Mouse (Mus musculus) heart, adult 9 months (tissue): ENCODE data around the gene Cdyl.
A peak's percentile ranks its signal among the peaks of the same experiment; 100 is the strongest.

ENCODE experiments used
- DNase-seq, 2 experiments: peaks; one replicate each; pipeline ENCODE4 v3.0.0; 2022; ENCODE audit warnings: low spot score in 2 of 2

Gene Cdyl

DNA sequence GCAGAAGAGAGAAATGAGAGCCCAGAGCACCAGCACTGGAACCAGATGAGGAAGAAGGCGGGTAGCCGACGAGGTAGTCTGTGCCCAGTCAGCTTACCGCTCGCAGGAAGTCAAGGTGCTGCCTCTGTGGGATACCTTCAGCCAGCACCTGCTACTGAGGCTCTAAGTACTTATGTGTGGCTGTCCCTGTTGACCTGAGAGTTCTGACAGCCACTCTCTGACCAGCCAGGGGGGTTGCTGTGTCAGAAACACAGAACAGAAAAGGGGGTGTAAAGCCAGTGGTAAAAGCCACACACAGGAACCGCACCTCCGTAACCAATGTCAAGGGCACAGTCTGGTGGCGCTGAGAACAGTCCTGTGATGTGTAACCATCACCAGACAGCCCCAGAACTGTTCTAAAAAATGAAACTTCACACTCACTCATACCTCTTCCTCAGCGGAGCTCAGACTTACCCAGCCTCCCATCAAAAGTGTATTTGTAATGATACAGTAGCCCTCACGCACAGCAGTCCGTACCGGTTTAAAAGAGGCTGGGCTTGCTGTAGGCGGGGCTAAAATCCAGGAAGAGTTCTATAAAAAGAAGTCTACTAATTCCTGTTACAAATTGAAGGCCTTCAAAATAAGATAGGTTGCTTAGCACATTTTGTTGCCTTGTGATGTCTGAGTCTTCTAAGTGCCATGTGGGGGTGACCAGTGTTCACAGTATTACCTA lies 138.3 kb downstream of the Cdyl start:
- no peak for DNase-seq

DNA sequence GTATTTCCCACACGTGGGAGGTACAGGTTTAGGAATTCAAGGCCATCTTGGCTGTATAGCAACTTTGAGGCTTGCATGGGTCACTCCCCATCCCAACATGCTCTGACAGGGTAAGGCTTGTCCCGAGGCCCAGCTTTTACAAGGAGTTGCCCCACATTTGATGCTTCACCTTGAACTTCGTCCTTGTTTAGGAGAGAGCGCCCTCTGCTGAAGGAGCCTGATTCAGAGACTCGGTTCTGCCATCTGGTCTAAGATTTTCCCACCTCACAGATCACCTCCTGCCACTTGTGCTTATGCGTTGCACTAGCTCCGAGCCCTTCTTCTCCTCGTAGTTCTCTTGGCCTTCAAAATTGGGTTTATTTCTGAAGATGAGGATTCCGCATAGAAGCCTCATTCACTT lies 139.0 kb downstream of the Cdyl start:
- no peak for DNase-seq

DNA sequence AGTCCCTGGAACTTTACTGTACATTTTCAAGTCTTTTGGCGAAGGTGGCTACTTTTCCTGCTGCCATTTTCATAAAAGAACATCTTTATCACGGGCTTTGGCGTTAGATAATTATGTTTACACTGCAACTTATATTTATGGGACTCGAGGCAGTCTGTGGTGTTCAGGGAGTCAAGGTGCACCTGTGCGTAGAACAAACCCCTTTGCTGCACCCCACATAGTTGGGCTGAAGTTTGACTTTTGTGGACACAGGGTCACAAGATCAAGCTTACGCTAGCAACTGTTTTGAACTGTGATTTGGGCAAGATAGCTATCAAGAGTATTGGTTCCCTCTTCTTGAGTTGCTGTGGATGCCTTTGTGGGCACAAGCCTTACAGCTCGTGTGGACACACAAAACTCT lies 140.6 kb downstream of the Cdyl start:
- DNase-seq, result no peak

DNA sequence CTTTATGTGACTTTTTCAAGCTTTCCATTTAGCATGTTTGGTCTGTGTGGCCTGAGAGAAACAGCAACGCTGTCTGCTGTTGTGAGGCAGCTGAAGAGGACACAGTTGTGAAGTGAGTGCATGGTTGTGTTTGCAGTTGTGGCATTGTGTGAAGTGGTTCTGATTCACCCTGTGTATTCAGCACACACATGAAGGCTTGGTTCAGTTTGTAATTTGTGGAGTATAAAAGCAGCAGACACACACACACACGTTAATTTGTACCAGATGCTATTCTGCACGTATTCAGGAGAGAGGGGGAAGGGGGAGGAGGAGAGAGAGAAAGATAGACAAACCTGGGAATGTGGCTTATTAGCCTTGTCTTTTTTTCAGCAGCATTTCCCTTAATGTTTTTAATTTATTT lies 146.1 kb downstream of the Cdyl start:
- DNase-seq, result no peak

GRCm38 (mm10) chr13:35806165-35806564 lies 146.5 kb downstream of the Cdyl start:
- no peak for DNase-seq

DNA sequence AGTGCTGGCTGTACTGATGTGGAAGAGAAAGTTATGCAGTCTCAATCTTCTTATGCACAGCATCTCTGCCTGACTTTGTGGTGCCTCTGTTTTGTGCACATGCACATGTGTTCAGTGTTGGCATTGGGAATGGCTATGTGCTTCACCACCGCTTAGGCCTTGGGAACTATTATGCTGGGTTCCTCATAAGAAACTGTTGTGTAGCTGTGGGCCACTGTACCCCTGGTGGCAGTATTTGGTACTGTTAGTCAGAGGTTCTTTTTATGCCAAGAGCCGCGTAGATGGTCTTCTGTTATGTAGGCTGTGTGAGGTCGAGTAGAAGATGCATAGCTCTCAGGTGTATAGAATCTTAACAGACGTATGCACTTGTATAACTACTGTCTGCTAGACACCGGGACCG lies 147.4 kb downstream of the Cdyl start:
- no peak for DNase-seq

DNA sequence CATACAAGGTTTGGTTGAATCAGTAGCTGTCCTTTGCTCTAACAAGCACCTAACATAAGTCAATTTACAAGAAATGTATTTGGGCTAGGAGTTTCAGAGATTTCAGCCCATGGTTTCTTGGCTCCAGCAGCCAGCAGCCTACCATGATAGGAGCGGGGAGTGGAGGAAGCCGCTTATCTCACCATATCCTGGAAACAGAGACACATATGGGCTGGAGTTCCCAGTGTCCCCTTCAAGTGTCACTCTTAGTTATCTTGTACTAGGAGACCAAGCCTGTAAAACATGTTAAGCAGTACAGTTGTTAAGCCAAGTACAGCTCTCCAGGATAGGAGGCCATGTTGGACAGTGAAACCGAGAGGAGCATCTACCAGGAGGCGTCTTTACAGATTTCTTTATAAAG lies 147.9 kb downstream of the Cdyl start:
- no peak for DNase-seq

- DNase-seq, result no peak
Observed at GRCm38 (mm10) chr13:35807940-35808339, 148.3 kb downstream of the Cdyl start.

- no peak for DNase-seq
Observed at GRCm38 (mm10) chr13:35809252-35810159, 149.9 kb downstream of the Cdyl start.

- no peak for DNase-seq
Observed at GRCm38 (mm10) chr13:35810160-35810537, 150.5 kb downstream of the Cdyl start.

- no peak for DNase-seq
Observed at GRCm38 (mm10) chr13:35811361-35812190, 151.9 kb downstream of the Cdyl start.

DNA sequence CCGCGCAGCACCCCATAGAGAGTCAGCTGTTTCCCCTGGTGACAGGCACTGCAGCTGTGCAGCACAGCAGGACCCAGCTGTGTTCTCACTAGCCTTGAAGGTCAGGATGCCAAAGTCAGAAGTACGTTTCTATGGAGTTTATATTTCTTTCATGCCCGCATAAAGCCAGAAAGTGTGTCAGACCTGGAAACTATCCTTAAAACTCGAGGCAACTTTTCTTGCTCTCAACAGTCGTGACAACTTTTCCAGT lies 152.5 kb downstream of the Cdyl start:
- no peak for DNase-seq

DNA sequence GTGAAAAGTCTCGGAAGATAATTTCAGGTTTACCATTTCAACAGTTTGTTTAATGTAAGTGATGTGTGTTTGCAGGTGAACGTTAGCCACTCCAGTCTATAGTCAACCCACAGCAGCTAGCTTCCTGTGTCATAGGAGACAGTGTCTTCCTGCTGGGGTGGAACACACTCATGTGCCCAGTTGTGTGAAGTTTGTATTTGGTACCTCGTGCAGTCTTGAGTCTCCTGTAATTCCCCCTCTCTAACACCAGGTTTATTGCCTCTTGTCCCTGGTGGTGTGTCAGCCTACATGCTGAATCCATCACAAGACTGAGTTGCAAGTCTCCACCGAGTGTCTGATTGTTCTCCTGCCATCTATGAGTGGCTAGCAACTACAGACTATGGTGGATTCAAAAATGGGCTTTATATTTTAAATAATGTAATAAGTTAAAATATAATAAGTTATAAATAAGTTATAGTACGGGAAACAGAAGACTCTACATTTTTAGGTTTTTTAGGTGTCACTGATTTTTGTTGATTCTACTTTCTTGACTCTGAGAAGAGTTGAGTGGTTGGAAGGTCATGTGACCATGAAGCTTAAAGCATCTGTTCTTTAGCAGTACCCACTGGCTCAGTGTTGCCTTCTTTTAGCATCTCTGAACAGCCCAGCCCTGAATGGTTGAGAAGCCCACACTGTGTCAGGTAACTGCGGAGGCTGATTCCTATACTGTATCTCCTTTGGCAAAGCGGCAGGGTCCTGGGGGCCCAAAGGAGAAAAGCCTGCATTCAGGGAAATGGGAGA lies 153.9 kb downstream of the Cdyl start:
- no peak for DNase-seq

DNA sequence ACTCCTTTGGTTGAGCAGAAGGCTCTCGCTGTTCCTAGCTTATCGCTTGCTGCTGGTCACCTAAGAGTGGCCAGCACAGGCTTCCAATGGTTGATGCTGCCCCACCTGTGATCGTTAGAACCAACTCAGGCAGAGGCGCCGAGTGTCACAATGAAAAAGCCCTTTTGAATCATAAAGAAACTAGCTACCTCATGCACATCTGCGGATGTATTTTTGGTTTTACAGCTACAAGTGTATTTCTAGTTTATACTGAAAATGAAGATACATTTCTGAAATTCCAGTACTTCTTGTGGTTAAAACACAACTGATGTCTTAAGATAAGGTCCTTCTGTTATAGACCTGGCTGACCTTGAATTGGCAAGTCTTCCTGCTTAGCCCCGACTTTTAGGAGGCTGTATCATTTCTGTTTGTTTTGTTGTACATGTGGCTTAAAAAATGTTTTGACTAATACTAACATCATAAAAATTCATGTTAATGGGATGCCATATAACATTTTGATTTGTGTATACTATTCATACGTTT lies 155.6 kb downstream of the Cdyl start:
- DNase-seq, result no peak

- DNase-seq, result peak; percentile 19 to 34
Observed at GRCm38 (mm10) chr13:35815782-35816368, 156.2 kb downstream of the Cdyl start.

DNA sequence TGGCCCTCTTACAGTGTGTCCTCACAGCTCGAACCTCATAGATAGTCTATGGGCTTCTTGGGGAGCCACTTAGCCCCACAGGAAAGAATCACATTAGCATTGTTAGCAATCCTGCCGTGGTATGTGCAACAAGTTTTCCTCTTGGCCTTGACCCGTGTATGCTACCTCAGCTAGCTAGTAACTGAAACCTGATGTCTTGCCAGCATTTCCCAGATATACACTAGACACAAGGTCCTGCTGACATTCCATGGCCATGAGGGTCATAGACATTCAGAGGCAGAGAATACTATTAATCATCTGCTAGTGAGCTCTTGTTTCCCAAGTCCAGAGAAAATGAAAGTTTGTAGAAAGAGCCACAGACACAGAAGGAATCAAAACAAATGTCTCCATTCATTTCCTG lies 158.0 kb downstream of the Cdyl start:
- DNase-seq, result no peak

DNA sequence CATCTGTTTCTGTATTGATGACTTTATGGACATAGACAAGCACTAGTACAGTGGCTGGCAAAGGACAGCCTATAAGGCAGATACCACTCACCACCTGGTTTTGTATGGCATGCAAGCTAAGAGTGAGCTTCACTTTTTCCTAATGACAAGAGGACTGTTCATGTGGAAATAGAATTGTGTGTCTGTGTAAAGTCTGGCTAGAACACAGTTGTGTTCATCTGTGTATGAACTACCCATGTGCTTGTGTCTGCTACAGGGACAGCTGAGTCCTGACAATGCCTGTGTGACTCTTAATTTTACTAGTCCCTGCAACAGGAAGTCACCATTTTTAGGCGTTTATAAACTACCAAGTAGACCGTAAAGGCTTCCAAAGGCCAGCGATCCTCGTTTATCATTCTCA lies 158.4 kb downstream of the Cdyl start:
- no peak for DNase-seq

DNA sequence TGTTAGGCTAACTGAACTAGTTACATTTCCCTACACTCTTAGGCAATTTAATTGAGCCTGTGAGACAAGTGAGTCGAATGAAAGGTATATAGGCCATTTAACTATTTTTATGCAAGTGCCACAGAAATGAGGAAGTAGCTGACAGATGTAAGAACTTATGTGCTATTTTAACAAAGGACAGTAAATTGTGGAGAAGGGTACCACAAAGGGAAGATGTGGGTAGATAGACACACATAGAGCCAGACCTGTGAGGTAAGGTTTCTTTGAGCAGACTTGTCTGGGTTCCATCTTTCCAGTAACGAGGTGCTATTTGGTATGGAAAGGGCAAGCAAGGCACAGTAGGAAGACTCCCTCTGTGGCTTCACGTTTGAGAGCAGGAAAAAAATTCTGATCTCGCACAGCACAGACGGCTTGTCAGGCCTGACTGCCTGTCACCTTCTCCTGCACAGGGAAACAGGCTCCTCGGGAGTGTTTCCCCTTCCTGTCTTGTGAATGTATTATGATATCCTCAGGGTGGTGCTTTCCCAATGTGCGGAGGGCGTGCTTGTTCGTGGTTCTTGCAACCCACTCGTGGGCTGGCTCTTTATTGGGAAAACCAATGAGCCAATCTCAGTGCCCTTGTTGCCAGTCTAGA lies 162.3 kb downstream of the Cdyl start:
- no peak for DNase-seq

DNA sequence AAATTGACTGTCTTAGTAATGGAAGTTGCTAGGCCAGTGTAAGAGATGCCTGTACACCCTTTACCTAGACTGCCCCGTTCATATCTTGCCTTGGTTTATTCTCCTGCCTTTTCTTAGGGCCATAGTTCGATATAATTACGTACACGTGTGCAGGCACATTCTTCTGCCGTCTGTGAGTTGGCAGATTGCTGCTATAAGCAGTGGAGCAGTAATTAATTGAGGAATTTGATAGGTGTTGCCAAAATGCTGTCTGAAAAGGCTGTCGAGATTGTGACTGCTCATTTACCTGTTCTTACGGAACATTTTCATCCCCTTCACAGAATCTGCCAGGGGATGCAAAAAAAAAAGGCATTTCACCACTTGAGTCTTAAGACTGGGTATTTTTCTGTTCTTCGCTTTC lies 163.2 kb downstream of the Cdyl start:
- no peak for DNase-seq

DNA sequence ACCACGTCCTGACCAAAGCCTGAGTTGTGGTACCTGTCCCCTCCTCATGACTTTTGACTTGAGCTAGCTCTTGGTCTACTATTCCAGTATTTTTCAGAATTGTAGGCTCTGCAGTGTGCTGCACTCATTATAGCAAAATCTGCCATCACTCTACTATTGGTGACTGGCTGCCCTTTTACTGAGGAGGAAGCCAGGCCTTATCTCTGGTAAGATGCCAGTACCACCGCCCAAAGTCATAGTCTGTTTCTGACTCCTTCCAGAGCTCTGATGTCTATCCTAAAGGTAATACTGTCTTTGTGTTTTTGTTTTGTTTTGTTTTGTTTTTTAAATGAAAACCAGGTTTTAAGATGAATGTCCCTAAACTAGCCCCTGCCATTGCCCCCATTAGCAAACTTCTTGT lies 166.0 kb downstream of the Cdyl start:
- no peak for DNase-seq

- DNase-seq, result no peak
Observed at GRCm38 (mm10) chr13:35832676-35833075, 173.0 kb downstream of the Cdyl start.
